Mouse (Mus musculus): ENCODE measurements around the gene Clk2. TPM values are rescaled to one million over a fixed set of nuclear protein-coding genes. Genes with fewer than 3 reads are reported as not detected.
"Not testable (repeated sequence)": the region's sequence is repeated elsewhere in the genome, so short reads cannot be mapped to it uniquely, and the experiment has no call there.

The Clk2 gene
- polyA plus RNA-seq, 2 experiments from 2014 or later: 12.4 to 18.5 TPM

GRCm38 (mm10) chr3:89190436-89190835 lies 25.8 kb downstream of the Clk2 start:
- peak; percentile 67 for ATAC-seq

DNA sequence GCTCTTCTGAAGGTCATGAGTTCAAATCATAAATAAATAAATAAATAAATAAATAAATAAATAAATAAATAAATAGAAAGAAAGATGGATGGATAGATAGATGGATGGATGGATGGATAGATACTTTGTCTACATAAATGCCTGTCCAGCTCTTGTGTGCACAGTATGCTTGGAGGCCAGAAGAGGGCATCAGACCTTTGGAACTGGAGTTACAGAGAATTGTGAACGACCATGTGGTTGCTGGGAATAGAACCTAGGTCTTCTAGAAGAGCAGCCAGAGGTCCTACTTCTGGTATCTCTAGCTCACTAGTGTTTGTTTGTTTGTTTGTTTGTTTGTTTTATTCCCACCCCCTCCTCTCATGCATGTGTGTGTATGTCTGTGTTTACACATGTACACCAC lies 28.8 kb downstream of the Clk2 start:
- ATAC-seq: no peak

DNA sequence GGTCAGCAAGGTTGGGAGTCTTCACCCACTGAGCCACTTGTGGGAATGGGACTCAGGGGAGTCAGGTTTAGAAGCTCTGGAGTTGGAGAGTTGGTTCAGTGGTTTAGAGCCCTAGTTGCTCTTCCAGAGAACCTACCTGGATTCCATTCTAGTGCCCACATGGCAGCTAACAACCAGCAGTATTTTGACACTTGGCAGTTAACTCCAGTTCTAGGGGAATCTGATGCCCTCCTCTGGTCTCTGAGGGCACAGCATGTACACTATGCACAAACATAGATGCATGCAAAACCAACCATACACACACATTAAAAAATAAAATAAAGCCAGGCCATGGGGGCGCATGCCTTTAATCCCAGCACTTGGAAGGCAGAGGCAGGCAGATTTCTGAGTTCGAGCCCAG lies 29.3 kb downstream of the Clk2 start:
- peak; percentile 28 for ATAC-seq

DNA sequence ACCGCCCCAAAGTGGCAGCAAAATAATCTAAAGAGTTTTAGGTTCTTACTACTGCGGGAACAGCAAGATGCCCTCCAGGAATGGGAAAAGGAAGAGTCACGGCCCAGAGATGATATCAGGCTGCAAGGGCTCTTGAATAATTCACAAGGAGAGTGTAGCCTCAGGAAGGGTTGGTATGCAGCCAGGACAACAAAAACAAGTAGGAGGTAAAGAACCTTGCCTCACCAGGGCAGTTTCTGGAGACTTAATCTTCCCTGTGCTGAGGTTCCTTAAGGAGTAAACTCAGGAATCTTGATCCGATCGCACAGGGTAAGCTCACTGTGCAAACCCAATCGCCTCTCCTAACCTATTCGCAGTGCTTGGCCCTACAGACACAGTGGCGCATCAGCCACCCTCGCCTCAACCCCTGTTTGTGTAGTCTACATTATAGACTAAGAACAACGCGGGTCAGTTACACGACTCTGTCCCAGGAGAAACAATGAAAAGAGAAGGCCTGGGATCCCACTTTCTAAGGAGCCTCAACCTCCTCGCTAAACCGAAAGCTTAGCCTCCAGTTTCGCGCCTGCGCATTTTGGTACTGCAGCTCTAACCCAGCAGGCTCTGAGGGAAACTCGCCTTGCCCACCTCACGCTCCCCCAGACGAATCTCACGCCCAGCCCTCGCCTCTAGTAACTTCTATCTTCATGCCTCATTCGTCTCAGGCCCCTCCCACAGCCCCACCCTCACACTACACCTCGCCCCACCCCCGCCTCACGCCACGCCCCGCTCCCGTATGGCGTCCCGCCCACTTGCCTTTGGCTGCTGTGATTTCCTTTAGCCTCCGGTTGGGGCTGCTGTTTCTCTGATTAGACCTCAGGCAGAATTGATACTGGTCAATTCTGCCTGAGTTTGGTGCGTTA lies 31.6 kb downstream of the Clk2 start:
- peak; percentile 86 for ATAC-seq

GRCm38 (mm10) chr3:89199839-89200238 lies 35.2 kb downstream of the Clk2 start:
- ATAC-seq: no peak

- peak; percentile 85 for ATAC-seq
Measured at GRCm38 (mm10) chr3:89202253-89203141, 37.9 kb downstream of the Clk2 start, which contains the start of gene Gba. Gene Gba, plus strand, starts transcription at chr3:89202928.

DNA sequence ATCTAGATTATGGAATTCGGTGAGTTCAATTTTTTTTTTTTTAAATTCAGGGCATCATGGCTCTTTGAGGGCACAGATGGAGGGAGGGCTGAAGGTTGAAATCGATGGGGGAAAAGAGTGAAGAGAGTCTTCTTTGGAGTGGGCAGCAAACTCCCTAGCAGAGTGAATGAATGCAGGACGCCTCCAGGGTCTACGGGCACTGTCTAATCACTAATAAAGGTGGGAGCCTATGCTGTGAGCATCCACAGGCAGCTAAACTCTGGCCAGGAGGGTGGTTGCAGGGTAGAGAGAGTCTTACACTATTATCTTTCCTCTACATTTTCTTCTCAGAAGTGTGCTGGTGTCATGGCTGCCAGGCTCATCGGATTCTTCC lies 38.5 kb downstream of the Clk2 start:
- no peak for ATAC-seq

DNA sequence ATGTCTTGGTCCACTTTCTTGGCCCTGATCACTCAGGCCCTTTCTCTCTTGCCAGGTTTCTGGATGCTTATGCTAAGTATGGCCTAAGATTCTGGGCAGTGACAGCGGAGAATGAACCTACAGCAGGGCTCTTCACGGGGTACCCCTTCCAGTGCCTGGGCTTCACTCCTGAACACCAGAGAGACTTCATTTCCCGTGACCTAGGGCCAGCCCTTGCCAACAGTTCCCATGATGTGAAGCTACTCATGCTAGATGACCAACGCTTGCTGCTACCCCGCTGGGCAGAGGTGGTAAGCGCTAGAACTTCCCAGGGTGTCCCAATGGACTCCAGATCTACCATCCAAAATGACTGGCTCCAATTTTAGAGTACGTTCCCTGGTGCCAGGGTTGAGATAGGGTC lies 41.5 kb downstream of the Clk2 start:
- ATAC-seq: no peak

DNA sequence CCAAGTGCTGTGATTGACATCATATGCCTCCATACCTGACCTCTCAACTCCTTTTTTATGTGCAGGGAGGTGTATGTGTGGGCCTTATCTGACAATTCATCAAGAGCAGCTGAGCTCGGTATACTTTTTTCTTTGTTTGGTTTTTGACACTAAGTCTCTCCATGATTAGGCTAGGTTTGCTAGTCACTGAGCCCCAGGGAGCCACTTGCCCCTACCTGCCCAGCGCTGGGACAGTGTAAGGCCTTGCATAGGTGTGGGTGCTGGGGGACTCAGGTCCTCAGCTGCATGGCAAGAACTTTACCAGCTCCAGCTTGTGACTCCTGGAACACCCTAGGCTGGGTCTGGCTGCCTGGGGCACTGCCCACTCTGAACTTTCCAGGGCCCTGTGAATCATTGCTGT lies 42.1 kb downstream of the Clk2 start:
- no peak for ATAC-seq

- ATAC-seq: no peak
Measured at GRCm38 (mm10) chr3:89208075-89208657, 43.6 kb downstream of the Clk2 start.

GRCm38 (mm10) chr3:89208736-89209135 lies 44.1 kb downstream of the Clk2 start:
- no peak for ATAC-seq

DNA sequence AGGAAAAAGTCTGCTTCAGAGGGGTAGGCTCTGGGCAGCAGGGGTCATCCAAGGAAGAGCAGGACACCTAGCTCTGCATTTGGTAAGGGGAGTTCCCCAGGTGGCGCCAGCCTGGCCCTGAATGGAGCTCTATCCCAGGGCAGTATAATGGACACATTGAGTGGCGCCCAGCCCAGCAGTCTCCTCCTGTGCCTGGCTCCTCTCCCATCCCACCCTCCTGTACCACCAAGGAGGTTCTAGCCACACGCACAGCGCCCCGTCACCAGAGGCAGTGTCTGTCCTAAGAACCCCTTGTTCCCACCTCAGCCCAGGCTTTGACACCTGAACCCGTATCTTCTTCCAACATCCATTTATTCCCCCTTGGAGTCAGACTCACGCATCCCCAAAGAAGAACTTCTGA lies 45.1 kb downstream of the Clk2 start:
- ATAC-seq: no peak

DNA sequence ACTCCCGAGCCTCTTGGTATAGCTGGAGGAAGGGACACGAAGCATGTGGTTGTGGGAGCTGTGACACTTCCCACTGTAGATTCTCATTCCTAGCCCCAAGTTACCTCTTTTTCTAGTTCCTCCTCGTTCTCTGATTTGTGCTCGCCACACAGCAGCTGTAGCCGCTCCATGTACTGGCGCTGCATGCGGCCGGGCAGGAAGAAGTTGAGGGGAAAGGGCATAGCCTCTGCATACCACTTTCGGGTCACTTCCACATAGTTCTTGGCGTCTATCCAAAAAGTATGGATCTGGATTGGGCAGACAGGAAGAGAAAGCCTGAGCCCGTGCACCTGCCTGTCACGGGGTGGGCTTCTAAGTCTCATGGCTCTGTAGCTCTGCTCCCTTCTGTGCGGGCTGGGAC lies 45.6 kb downstream of the Clk2 start:
- no peak for ATAC-seq

- ATAC-seq: no peak
Measured at GRCm38 (mm10) chr3:89210731-89211130, 46.1 kb downstream of the Clk2 start.

DNA sequence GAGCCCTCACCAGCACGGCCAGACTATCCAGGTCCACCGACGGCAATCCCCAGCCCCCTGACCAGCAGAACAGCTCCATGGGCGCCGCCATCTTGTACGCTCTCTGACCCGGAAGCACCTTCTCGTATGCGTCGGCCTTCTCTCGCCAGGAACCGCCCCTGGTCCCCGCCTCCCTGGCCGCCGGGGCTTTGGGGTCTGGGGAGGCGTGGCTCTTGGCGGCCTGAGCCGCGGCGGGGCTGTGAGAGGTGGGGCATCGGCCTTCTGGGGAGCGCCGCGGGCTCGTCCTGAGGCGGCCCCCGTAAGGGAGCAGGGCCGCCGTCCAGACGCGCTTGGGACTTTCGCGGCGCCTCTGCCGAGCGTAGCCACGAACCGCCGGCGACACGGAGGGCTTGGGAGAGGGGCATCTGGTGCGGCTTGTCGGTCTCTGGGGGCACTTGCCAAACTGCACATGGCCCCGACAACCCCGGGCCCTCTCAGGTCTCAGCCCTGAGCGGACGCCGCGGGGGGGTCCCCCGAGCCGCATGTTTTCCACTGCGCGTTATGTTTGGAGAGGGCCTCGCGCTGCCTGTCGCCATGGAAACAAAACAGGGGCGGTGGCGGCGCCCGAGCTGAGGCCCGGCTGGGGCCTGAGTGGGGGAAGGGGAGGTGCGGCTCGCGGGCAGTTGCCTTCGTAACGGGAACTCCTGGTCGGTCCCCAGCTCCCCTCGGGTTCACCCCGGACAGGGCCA lies 49.4 kb downstream of the Clk2 start:
- peak; percentile 87 for ATAC-seq

DNA sequence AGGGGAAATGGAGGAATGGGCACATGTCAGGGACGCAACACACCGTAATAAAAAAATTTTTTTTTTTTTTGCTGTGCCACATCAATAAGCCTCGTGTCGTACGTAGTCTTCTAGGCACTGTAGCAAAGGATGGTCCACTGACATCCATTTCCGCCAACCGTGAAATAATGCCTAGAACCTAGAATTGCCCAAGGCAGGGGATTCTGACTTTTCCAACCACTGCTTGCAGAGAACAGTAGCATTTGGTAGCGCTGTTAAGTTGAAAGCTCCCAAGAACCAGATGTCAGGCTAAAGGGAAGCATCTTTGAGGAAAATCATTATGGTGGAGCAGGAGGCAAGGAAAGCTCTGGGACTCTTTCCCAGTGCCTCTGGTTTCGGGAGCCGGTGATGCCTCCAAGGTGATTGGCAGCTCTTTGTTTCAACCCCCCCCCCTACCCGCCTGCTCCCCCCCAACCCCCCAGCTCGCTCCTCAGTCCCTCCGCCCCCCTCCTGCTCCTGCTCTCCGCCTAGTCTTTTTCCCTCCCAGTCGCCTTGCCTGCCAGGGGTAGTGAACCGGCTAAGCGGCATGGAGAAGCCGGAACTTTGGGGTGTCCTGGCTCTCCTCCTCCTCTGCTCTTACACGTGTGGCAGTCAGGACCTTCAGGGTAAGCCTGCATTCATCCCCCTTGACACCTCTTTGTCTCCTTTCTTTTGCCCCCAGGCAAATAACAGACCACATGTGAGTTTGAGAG lies 50.3 kb downstream of the Clk2 start, which contains the start of gene Thbs3:
Thbs3 (plus strand) TSS at position 500 of the 731 bp plus-strand sequence.
- peak; percentile 37 for ATAC-seq

GRCm38 (mm10) chr3:89215853-89216252 lies 51.3 kb downstream of the Clk2 start:
- peak; percentile 25 for ATAC-seq

- not testable (repeated sequence) for ATAC-seq
Measured at GRCm38 (mm10) chr3:89216407-89216806, 51.8 kb downstream of the Clk2 start.

GRCm38 (mm10) chr3:89218271-89218670 lies 53.7 kb downstream of the Clk2 start:
- ATAC-seq: no peak

DNA sequence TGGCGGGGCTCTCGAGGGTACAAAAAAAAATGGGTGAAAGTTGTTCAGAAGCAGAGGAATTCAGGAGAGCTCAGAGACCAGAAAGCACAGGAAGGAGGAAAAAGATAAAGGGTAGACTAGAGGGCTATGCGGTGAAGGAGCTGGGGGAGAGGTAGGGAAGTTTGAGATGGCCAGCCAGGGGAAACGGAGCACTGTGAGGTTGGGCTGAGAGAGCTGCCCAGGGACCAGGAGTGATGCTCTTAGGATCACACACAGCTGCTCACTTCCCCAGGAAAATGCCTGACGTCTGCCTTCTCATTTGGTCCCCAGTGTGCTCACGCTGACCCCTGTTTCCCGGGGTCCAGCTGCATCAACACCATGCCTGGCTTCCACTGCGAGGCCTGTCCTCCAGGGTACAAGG lies 55.0 kb downstream of the Clk2 start:
- ATAC-seq: no peak

- no peak for ATAC-seq
Measured at GRCm38 (mm10) chr3:89221167-89221566, 56.6 kb downstream of the Clk2 start.

GRCm38 (mm10) chr3:89224796-89225195 lies 60.2 kb downstream of the Clk2 start:
- no peak for ATAC-seq

Data from activated CD4-positive, CD25-positive, alpha-beta regulatory T cell, adult 4 months (primary cell).